Mouse (Mus musculus) neural tube, embryonic 13.5 days (tissue): ENCODE data around the gene Nr0b2. TPM values are rescaled to one million over a fixed set of nuclear protein-coding genes. Genes with fewer than 3 reads are reported as not detected.
"Not testable (repeated sequence)": the region's sequence is repeated elsewhere in the genome, so short reads cannot be mapped to it uniquely, and the experiment has no call there.

ENCODE experiments used
- ATAC-seq: fragments of 200-750 bp; cut with Nextera tagmentation; 2 replicates; pipeline ENCODE4 v1.8.0; 2017; ENCODE audit warnings: low read depth, mild to moderate bottlenecking, moderate TSS enrichment, moderate library complexity
- H3K27ac ChIP-seq: fragments of 300-500 bp; sonication (generic); replicated peaks from 2 replicates; pipeline ENCODE4 v1.5.1; 2015; ENCODE audit warnings: moderate library complexity, mild to moderate bottlenecking, inconsistent platforms
- H3K27me3 ChIP-seq: fragments of 300-500 bp; sonication (generic); 2 replicates; pipeline ENCODE4 v1.6.1; 2015; ENCODE audit warnings: mild to moderate bottlenecking, inconsistent platforms
- H3K36me3 ChIP-seq: fragments of 300-500 bp; sonication (generic); 2 replicates; pipeline ENCODE4 v1.6.1; 2015; ENCODE audit warnings: mild to moderate bottlenecking, inconsistent platforms
- H3K4me1 ChIP-seq: fragments of 300-500 bp; sonication (generic); replicated peaks from 2 replicates; pipeline ENCODE4 v1.6.1; 2015; ENCODE audit warnings: inconsistent platforms
- H3K4me2 ChIP-seq: fragments of 300-500 bp; sonication (generic); 2 replicates; pipeline ENCODE4 v1.6.1; 2015; ENCODE audit warnings: inconsistent platforms, mild to moderate bottlenecking, moderate library complexity
- H3K4me3 ChIP-seq: fragments of 300-500 bp; sonication (generic); 2 replicates; pipeline ENCODE4 v1.5.1; 2015; ENCODE audit warnings: mild to moderate bottlenecking, inconsistent platforms
- H3K9ac ChIP-seq: fragments of 300-500 bp; sonication (generic); 2 replicates; pipeline ENCODE4 v1.6.1; 2015; ENCODE audit warnings: moderate library complexity, mild to moderate bottlenecking, inconsistent platforms
- H3K9me3 ChIP-seq: fragments of 300-500 bp; sonication (generic); 2 replicates; pipeline ENCODE4 v1.6.1; 2016; ENCODE audit warnings: inconsistent platforms
- WGBS: fragments of 180-500 bp; shearing (Covaris S2); methylation state at CpG from one replicate; pipeline ENCODE4 v1.1.7; 2015; 5-methylcytosine and 5-hydroxymethylcytosine counted together
- polyA plus RNA-seq: library from polyadenylated mRNA; unstranded; fragments of >200 nt; fragmentation: Nextera tagmentation; extraction: Ambion mirVana; gene quantifications from 2 replicates; pipeline ENCODE4 v1.2.1, GENCODE M21; 2015

Gene Nr0b2
- not detected in 2 replicates for polyA plus RNA-seq

- Histone ChIP-seq H3K4me2 (no peak within 1 kb of the TSS), H3K4me1 (no peaks in the 10 kb centered on the region), H3K27me3 (no peaks in the 10 kb centered on the region), H3K36me3 (no peaks in the 10 kb centered on the region), H3K9me3 (no peaks in the 10 kb centered on the region), H3K27ac (no peak within 1 kb of the TSS), H3K9ac (no peak within 1 kb of the TSS), H3K4me3 (no peak within 1 kb of the TSS)
- 71% methylated on average over 10 of the region's 10 CpGs for WGBS
- ATAC-seq = no peak
Observed at GRCm38 (mm10) chr4:133552768-133553447, at the start of gene Nr0b2. TSS of gene Nr0b2 (plus strand) at chr4:133553376.

DNA sequence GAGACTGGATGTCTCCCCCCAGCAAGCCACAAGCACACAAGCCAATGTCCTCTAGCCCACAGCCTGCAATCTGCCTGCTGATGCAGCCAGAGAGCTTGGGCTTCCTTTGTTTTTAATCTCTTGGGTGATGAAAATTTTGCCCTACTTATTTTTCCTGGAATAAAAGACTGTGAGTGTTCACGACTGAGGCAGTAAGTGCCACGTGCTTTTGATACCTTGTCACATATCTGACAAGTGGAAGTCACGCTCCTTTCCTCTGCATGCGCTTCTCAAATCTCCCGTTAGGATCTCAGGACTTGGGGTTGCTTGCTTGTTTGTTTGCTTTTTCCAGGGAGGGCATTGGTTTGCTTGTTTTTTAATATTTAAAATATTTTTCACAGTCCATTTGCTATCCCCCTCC, 48.9 kb upstream of the Nr0b2 start:
- Histone ChIP-seq H3K4me3 (no peak overlapping the region), H3K36me3 (no peaks in the 10 kb centered on the region), H3K9ac (no peak overlapping the region), H3K27ac (no peak overlapping the region), H3K27me3 (peaks cover 80% of the 10 kb centered on the region), H3K4me2 (no peak overlapping the region), H3K9me3 (no peaks in the 10 kb centered on the region), H3K4me1 (no peaks in the 10 kb centered on the region)
- ATAC-seq = no peak
- WGBS = 59% methylated on average over 5 of the region's 5 CpGs

DNA sequence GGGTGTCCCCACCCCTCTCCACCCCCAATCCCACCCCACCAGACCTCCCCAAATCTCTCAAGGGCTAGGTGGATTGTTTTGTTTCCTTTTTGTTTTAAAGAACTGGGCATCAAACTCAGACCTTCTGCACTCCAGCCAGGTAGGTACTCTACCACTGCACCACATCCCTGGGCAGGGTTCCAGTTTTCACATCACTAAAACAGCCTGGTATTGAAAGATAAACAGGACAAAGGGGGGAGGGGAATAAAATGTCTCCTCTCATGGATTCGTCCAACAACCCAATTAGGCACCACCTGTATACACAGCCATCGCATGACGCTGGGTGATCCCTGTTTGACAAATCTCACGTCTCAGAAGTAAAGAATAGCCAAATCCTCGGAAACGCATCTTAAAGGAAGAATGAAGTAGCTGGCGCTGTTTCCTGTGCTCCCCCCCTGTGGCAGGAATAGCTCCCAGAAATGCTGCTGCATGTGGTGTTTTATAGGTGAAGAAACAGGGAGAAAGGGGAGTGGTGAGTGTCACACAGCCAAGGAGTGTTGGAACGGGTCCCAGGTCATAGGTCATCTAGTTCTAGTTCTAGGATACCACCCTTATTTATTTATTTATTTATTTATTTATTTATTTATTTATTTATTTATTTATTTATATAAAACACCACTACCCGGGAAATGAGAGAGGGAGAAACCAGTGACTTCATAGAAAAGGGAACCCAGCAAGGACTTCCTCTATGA, 48.3 kb upstream of the Nr0b2 start:
- WGBS = 65% methylated on average over 9 of the region's 9 CpGs
- Histone ChIP-seq H3K36me3 (no peaks in the 10 kb centered on the region), H3K9me3 (no peaks in the 10 kb centered on the region), H3K4me3 (no peak overlapping the region), H3K4me2 (no peak overlapping the region), H3K9ac (no peak overlapping the region), H3K27me3 (peaks cover 74% of the 10 kb centered on the region), H3K27ac (no peak overlapping the region), H3K4me1 (no peaks in the 10 kb centered on the region)
- ATAC-seq = no peak

GRCm38 (mm10) chr4:133506573-133506972, 46.6 kb upstream of the Nr0b2 start:
- H3K27ac ChIP-seq = no peak overlapping the region
- no peaks in the 10 kb centered on the region for H3K4me1 ChIP-seq
- ATAC-seq = no peak
- no peak overlapping the region for H3K4me3 ChIP-seq
- 78% methylated on average over 5 of the region's 5 CpGs for WGBS
- no peak overlapping the region for H3K9ac ChIP-seq
- H3K36me3 ChIP-seq = no peaks in the 10 kb centered on the region
- H3K4me2 ChIP-seq = no peak overlapping the region
- H3K9me3 ChIP-seq = no peaks in the 10 kb centered on the region
- H3K27me3 ChIP-seq = peaks cover 58% of the 10 kb centered on the region

GRCm38 (mm10) chr4:133508990-133509389, 44.2 kb upstream of the Nr0b2 start:
- Histone ChIP-seq H3K27me3 (peaks cover 35% of the 10 kb centered on the region), H3K9me3 (no peaks in the 10 kb centered on the region), H3K4me2 (no peak overlapping the region), H3K4me3 (no peak overlapping the region), H3K9ac (no peak overlapping the region), H3K27ac (no peak overlapping the region), H3K4me1 (no peaks in the 10 kb centered on the region), H3K36me3 (no peaks in the 10 kb centered on the region)
- no peak for ATAC-seq
- 77% methylated on average over 7 of the region's 7 CpGs for WGBS

DNA sequence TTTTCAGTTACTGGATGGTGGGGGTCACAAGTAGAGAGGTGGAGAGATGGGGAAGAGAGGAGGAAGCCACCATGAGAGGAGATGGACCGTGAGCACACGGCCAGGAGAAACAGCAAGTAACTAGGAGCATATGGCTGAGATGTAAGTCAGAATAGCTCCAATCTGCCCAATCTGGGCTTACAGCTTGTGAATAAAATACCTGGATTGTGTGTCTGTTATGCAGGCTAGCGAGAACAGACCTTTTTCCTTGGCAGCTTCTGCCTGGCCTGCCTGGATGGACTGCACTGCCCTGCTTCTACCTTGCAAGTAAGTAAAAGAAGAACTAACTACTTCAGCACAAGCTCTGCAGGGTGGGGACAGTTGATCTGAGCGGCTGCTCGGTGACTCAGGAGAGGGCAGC, 42.1 kb upstream of the Nr0b2 start:
- no peak for ATAC-seq

GRCm38 (mm10) chr4:133512511-133512910, 40.7 kb upstream of the Nr0b2 start:
- ATAC-seq = not testable (repeated sequence)
- 48% methylated on average over 5 of the region's 5 CpGs for WGBS

More for the DNA sequence above, 42.1 kb upstream of the Nr0b2 start:
- H3K27ac ChIP-seq = no peak overlapping the region
- H3K4me3 ChIP-seq = no peak overlapping the region
- 80% methylated on average over 5 of the region's 5 CpGs for WGBS
- no peaks in the 10 kb centered on the region for H3K4me1 ChIP-seq
- H3K9ac ChIP-seq = no peak overlapping the region
- H3K4me2 ChIP-seq = no peak overlapping the region
- H3K9me3 ChIP-seq = no peaks in the 10 kb centered on the region
- H3K27me3 ChIP-seq = peaks cover 25% of the 10 kb centered on the region
- H3K36me3 ChIP-seq = no peaks in the 10 kb centered on the region

GRCm38 (mm10) chr4:133512972-133513371, 40.2 kb upstream of the Nr0b2 start:
- H3K27ac ChIP-seq = no peak overlapping the region
- H3K27me3 ChIP-seq = peaks cover 28% of the 10 kb centered on the region
- H3K4me2 ChIP-seq = no peak overlapping the region
- no peaks in the 10 kb centered on the region for H3K9me3 ChIP-seq
- peak; percentile 56 for ATAC-seq
- H3K4me3 ChIP-seq = no peak overlapping the region
- no peak overlapping the region for H3K9ac ChIP-seq
- H3K4me1 ChIP-seq = no peaks in the 10 kb centered on the region
- WGBS = 8% methylated on average over 8 of the region's 8 CpGs
- no peaks in the 10 kb centered on the region for H3K36me3 ChIP-seq

More at GRCm38 (mm10) chr4:133512511-133512910, 40.7 kb upstream of the Nr0b2 start:
- H3K36me3 ChIP-seq, H3K27ac ChIP-seq, H3K9me3 ChIP-seq, H3K9ac ChIP-seq, H3K4me1 ChIP-seq, H3K4me3 ChIP-seq, H3K4me2 ChIP-seq: not testable (repeated sequence)
- peaks cover 25% of the 10 kb centered on the region for H3K27me3 ChIP-seq

DNA sequence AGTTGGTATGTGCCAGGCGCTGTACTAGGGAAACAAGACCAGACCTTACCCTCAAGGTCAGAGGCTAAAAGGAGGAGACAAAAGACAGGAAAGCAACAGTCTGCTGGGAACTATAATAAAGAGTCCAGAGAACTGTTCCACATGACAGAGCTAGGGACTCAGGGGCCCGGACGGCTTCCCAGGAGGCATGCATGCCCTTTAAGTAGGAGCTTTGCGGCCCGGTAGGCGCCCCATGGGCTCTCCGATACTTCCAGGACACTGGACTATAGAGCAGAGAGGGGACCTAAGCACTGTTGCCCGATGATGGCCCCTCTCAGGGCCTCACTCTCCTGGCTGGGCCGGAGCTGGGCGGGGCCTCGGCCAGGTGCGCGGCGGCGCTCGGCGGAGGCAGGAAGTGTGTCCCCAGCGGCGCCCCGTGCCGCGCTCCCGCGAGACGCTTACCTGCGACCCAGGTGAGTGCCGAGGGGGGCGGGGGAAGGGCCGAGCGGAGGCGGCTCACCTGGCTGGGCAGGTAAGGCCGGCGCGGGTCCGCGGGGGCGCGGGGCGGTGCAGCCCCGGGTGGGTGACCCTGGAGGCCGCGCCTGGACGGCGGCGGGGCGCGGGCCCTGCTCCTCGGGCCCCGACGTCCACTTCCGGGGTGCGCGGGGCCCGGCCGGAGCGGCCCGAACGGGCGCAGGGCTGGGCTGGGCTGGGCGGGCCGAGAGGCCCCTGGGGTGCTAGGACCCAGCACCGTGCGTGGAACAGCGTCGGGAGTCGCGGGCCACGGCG, 34.4 kb upstream of the Nr0b2 start, which contains the start of gene Kdf1:
Gene Kdf1 (plus strand): TSS at position 363 of the 768 bp plus-strand sequence.
- Histone ChIP-seq H3K4me3 (peak within 1 kb of the TSS; percentile 30), H3K4me1 (peaks cover 9% of the 10 kb centered on the region), H3K27ac (no peak within 1 kb of the TSS), H3K4me2 (peak within 1 kb of the TSS; percentile 47), H3K9me3 (no peaks in the 10 kb centered on the region), H3K27me3 (peaks cover 65% of the 10 kb centered on the region), H3K9ac (no peak within 1 kb of the TSS; the same call in 1 of the 2 replicates), H3K36me3 (no peaks in the 10 kb centered on the region)
- WGBS = 5% methylated on average over 53 of the region's 69 CpGs
- no peak for ATAC-seq

DNA sequence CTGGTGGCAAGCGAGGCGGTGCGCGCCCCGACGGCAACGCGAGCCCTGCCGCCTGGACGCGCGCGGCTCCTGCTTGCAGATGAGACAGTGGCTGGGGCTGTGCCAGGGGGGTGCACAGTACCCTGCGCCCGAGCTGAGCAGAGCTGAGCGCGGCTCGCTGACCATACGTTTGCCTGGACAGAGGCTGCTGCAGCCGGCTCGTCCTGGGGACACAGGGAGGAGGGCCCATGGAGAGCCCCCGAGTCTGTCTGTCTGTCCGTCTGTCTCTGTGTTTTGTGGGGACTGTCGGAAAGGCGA, 33.9 kb upstream of the Nr0b2 start:
- WGBS = 4% methylated on average over 25 of the region's 25 CpGs
- ATAC-seq = no peak
- H3K27me3 ChIP-seq = peaks cover 65% of the 10 kb centered on the region

GRCm38 (mm10) chr4:133521502-133521901, 31.7 kb upstream of the Nr0b2 start:
- H3K4me3 ChIP-seq = no peak overlapping the region
- peaks cover 9% of the 10 kb centered on the region for H3K4me1 ChIP-seq
- no peak overlapping the region for H3K27ac ChIP-seq
- no peak for ATAC-seq
- H3K4me2 ChIP-seq = no peak overlapping the region
- H3K9me3 ChIP-seq = no peaks in the 10 kb centered on the region
- no peak overlapping the region for H3K9ac ChIP-seq
- peaks cover 57% of the 10 kb centered on the region for H3K27me3 ChIP-seq
- WGBS = 61% methylated on average over 2 of the region's 2 CpGs
- H3K36me3 ChIP-seq = no peaks in the 10 kb centered on the region

More for the DNA sequence above, 33.9 kb upstream of the Nr0b2 start:
- Histone ChIP-seq H3K4me2 (peak overlapping the region; percentile 47), H3K4me1 (peaks cover 9% of the 10 kb centered on the region), H3K36me3 (no peaks in the 10 kb centered on the region), H3K4me3 (peak overlapping the region; percentile 30), H3K9ac (no peak overlapping the region; the same call in 1 of the 2 replicates), H3K27ac (no peak overlapping the region), H3K9me3 (no peaks in the 10 kb centered on the region)

DNA sequence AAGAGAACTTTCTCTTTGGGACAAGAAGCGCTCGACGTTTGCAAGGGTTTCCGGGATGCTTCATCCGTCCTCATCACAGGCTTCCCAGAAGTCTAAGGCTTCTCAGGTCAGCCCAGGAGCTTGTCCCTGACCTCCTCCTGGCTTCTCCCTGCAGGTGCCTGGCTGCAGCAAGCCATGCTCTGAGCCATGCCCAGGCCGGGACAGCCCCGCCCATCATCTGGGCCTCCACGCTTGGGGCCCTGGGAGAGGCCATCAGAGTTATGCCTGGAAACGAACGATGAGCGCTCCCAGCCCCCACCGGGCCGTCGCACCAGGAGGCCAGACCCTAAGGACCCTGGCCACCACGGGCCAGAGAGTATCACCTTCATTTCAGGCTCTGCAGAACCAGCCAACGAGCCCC, 25.4 kb upstream of the Nr0b2 start:
- Histone ChIP-seq H3K9me3 (no peaks in the 10 kb centered on the region), H3K4me2 (no peak overlapping the region), H3K4me1 (no peaks in the 10 kb centered on the region), H3K4me3 (no peak overlapping the region), H3K36me3 (peaks cover 47% of the 10 kb centered on the region), H3K27ac (no peak overlapping the region), H3K27me3 (no peaks in the 10 kb centered on the region), H3K9ac (no peak overlapping the region)
- WGBS = 74% methylated on average over 14 of the region's 16 CpGs
- ATAC-seq = no peak
